ENCODE assay signal across 8 mouse cellular contexts in genomic region chr8:94917352-94917751, GRCm38 (mm10). TPM values are rescaled to one million over a fixed set of nuclear protein-coding genes. Genes with fewer than 3 reads are reported as not detected.
DNase-seq lines count a peak whose midpoint lies in the region; ATAC-seq and TF ChIP-seq lines count a peak whose summit lies in the region.

No protein-coding gene starts in this region.

- DNase-seq in 3134 (ENCODE audit: extremely low read depth, insufficient read length, low spot score) = peak; percentile 95
- peak; percentile 92 for DNase-seq in adrenal gland, adult 8-10 months
- peak; percentile 97 for DNase-seq in embryo, embryonic 9.5 days (ENCODE audit: extremely low spot score)
- DNase-seq in heart, adult 18-20 months = peak; percentile 96 to 98
- DNase-seq in kidney, adult 18-20 months = peak; percentile 88
- DNase-seq in limb, embryonic 14.5 days (ENCODE audit: low spot score) = peak; percentile 97
- peak; percentile 92 for DNase-seq in midbrain, postnatal 0 days (ENCODE audit: low spot score)
- peak; percentile 65 to 80 for DNase-seq in spleen, postnatal 14 days (ENCODE audit: low spot score in 2 of 2)

- H3K4me2 ChIP-seq in limb, embryonic 14.5 days (replicated peaks; ENCODE audit: low read depth, low read length, severe bottlenecking) = peak overlapping the region; percentile 57
- peak overlapping the region; percentile 80 for H3K4me2 ChIP-seq in midbrain, postnatal 0 days (ENCODE audit: low read depth, low read length, poor library complexity, severe bottlenecking)

- peaks cover 43% of the 10 kb centered on the region for H3K4me1 ChIP-seq in limb, embryonic 14.5 days (ENCODE audit: control insufficient read depth, insufficient read depth, low read length)
- H3K4me1 ChIP-seq in midbrain, postnatal 0 days (ENCODE audit: insufficient read depth, low read length) = peaks cover 8% of the 10 kb centered on the region

- peaks cover 18% of the 10 kb centered on the region for H3K36me3 ChIP-seq in limb, embryonic 14.5 days (ENCODE audit: control insufficient read depth, insufficient read depth, low read length)
- no peaks in the 10 kb centered on the region for H3K36me3 ChIP-seq in midbrain, postnatal 0 days (ENCODE audit: insufficient read depth, low read length)

- H3K4me3 ChIP-seq in limb, embryonic 14.5 days (replicated peaks; ENCODE audit: low read length) = peak overlapping the region; percentile 81
- H3K4me3 ChIP-seq in midbrain, postnatal 0 days (ENCODE audit: low read depth, low read length) = peak overlapping the region; percentile 53

- ATAC-seq in limb, embryonic 14.5 days (ENCODE audit: low FRiP score, low read depth) = peak; percentile 96
- ATAC-seq in midbrain, postnatal 0 days (ENCODE audit: low FRiP score) = peak; percentile 93

- H3K27ac ChIP-seq in limb, embryonic 14.5 days (replicated peaks; ENCODE audit: low read depth, low read length) = peak overlapping the region; percentile 91
- H3K27ac ChIP-seq in midbrain, postnatal 0 days (ENCODE audit: low read depth, low read length) = no peak overlapping the region

- TF ChIP-seq POLR2A in limb, embryonic 14.5 days (IDR thresholded peaks at IDR 0.05; ENCODE audit: borderline replicate concordance, extremely low read depth, insufficient read depth, insufficient read length) = no peak

- no peaks in the 10 kb centered on the region for H3K9me3 ChIP-seq in limb, embryonic 14.5 days (ENCODE audit: control insufficient read depth, low read length)
- H3K9me3 ChIP-seq in midbrain, postnatal 0 days (ENCODE audit: low read length) = no peaks in the 10 kb centered on the region

- under 1% methylated on average over 21 of the region's 27 CpGs for WGBS in limb, embryonic 14.5 days
- WGBS in midbrain, postnatal 0 days = 1% methylated on average over 23 of the region's 27 CpGs

- H3K9ac ChIP-seq in limb, embryonic 14.5 days (ENCODE audit: low read depth, low read length, severe bottlenecking) = peak overlapping the region; percentile 95
- peak overlapping the region; percentile 48 for H3K9ac ChIP-seq in midbrain, postnatal 0 days (replicated peaks; ENCODE audit: low read length, poor library complexity, severe bottlenecking)

- no peaks in the 10 kb centered on the region for H3K27me3 ChIP-seq in limb, embryonic 14.5 days (ENCODE audit: control insufficient read depth, insufficient read depth, low read length)
- peaks cover 38% of the 10 kb centered on the region for H3K27me3 ChIP-seq in midbrain, postnatal 0 days (ENCODE audit: insufficient read depth, low read length)

- TF ChIP-seq CTCF in midbrain, postnatal 0 days (IDR thresholded peaks at IDR 0.05) = peak; percentile 70

RNA-seq across cellular contexts. Expression of gene Ccdc102a, which starts 0.5 kb away (rescaled TPM):
- total RNA-seq in adrenal gland, adult 8-10 months (2022) = 10 to 100 TPM in 2 of 4 experiments, 1 to 10 TPM in 2; 6.9 to 11.1 (median 8.6) TPM
- total RNA-seq in heart, adult 18-20 months (2021) = 1 to 10 TPM; 3.8 to 4.1 TPM
- 60.1 and 60.7 TPM in 2 replicates for polyA plus RNA-seq in limb, embryonic 14.5 days (2012; rRNA removed)
- 52.9 and 66.3 TPM in 2 replicates for polyA plus RNA-seq in limb, embryonic 14.5 days (2014; fragmentation: Nextera tagmentation; extraction: Ambion mirVana)
- total RNA-seq in midbrain, postnatal 0 days (2014; rRNA removed) = 5.4 and 6.1 TPM in 2 replicates
- polyA plus RNA-seq in midbrain, postnatal 0 days (2015; fragmentation: Nextera tagmentation; extraction: Ambion mirVana) = 3.6 and 3.7 TPM in 2 replicates

RNA-seq across cellular contexts. Expression of gene Adgrg5, which starts 6.1 kb away (rescaled TPM):
- 1 to 10 TPM in 2 of 4 experiments, under 1 TPM in 2; 0.49 to 2.0 (median 0.94) TPM for total RNA-seq in adrenal gland, adult 8-10 months (2022)
- total RNA-seq in heart, adult 18-20 months (2021) = under 1 TPM in 1 of 2 experiments, not detected in 1; 0.41 TPM
- 0.45 and 0.90 TPM in 2 replicates for polyA plus RNA-seq in limb, embryonic 14.5 days (2012; rRNA removed)
- polyA plus RNA-seq in limb, embryonic 14.5 days (2014; fragmentation: Nextera tagmentation; extraction: Ambion mirVana) = 0.23 and 0.33 TPM in 2 replicates
- not detected in 2 replicates for total RNA-seq in midbrain, postnatal 0 days (2014; rRNA removed)
- 0.17 and 0.21 TPM in 2 replicates for polyA plus RNA-seq in midbrain, postnatal 0 days (2015; fragmentation: Nextera tagmentation; extraction: Ambion mirVana)

RNA-seq across cellular contexts. Expression of gene Dok4, which starts 41.2 kb away (rescaled TPM):
- 10 to 100 TPM in 2 of 4 experiments, 1 to 10 TPM in 2; 6.5 to 13.8 (median 9.8) TPM for total RNA-seq in adrenal gland, adult 8-10 months (2022)
- total RNA-seq in heart, adult 18-20 months (2021) = 10 to 100 TPM; 11.9 to 16.6 TPM
- polyA plus RNA-seq in limb, embryonic 14.5 days (2012; rRNA removed) = 29.1 and 35.8 TPM in 2 replicates
- 23.3 and 26.9 TPM in 2 replicates for polyA plus RNA-seq in limb, embryonic 14.5 days (2014; fragmentation: Nextera tagmentation; extraction: Ambion mirVana)
- 154 and 155 TPM in 2 replicates for total RNA-seq in midbrain, postnatal 0 days (2014; rRNA removed)
- polyA plus RNA-seq in midbrain, postnatal 0 days (2015; fragmentation: Nextera tagmentation; extraction: Ambion mirVana) = 95.0 and 104 TPM in 2 replicates

RNA-seq across cellular contexts. Expression of gene Adgrg1, which starts 57.2 kb away (rescaled TPM):
- 10 to 100 TPM; 14.6 to 60.9 (median 38.3) TPM for total RNA-seq in adrenal gland, adult 8-10 months (2022)
- 10 to 100 TPM; 60.8 to 62.2 TPM for total RNA-seq in heart, adult 18-20 months (2021)
- 25.6 and 35.2 TPM in 2 replicates for polyA plus RNA-seq in limb, embryonic 14.5 days (2012; rRNA removed)
- 17.6 and 20.4 TPM in 2 replicates for polyA plus RNA-seq in limb, embryonic 14.5 days (2014; fragmentation: Nextera tagmentation; extraction: Ambion mirVana)
- 218 and 247 TPM in 2 replicates for total RNA-seq in midbrain, postnatal 0 days (2014; rRNA removed)
- polyA plus RNA-seq in midbrain, postnatal 0 days (2015; fragmentation: Nextera tagmentation; extraction: Ambion mirVana) = 114 and 125 TPM in 2 replicates
